Mouse (Mus musculus): ENCODE results near the gene Zic1.

The Zic1 gene

DNA sequence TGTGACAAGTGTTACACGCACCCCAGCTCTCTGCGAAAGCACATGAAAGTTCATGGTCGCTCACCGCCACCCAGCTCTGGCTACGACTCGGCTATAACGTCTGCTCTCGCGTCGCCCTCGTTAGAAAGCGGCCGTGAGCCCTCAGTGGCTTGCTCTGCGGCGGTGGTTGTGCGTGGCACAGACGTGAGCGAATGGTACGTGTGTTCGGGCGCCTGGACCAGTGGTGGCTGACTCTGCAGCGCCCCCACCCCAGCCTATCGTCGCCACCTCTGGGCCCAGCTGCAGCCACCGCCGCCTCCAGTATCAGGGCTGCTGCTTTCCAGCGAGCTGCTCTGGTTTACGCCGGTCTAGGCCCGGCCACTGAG lies 18.5 kb upstream of the Zic1 start:
- no peak for DNase-seq (ENCODE audit: low spot score)

DNA sequence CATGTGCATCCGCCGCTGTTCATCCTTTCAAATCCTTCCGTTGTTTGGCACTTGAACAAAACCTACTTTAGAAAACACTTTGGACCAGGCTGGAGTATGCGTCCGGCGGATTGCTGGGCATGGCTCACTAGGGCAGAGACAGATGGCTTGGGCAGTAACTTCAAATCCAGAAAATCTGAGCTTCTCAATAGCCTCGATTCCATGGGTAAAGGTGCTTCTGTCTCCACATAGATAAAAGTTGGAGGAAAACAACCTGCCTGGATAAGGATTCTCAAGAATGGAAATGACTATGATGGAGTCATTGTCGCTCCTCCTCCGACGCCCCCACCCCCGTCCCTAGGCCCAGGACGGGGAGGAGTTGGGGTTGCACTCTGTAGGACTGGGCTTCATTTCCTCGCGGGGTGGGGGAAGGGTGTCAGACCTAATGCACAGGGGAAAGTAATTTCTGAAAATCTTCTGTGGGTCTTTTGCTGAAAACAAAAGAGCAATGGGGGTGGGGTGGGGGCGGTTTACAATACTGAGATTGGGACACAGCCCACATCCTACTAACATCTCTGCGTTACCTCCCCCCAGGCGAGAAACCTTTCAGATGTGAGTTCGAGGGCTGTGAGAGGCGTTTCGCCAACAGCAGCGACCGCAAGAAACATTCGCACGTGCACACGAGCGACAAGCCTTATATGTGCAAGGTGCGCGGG lies 18.0 kb upstream of the Zic1 start:
- no peak for DNase-seq (ENCODE audit: low spot score)

- no peak for DNase-seq (ENCODE audit: low spot score)
Observed at GRCm38 (mm10) chr9:91382471-91383255, 17.1 kb upstream of the Zic1 start.

DNA sequence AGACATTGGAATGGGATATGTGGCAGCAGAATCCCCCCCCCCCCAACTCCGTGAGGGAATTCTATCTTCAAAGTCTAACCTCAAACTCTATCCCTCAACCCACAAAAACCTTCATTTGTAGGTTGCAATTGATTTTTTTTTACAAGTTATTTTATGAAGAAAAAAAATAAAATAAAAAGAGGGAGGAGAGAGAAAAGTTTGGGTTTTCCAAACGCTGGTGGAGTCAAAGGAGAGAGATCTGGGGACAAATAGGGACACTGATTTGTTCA lies 16.4 kb upstream of the Zic1 start:
- no peak for DNase-seq (ENCODE audit: low spot score)

GRCm38 (mm10) chr9:91381284-91382110 lies 15.9 kb upstream of the Zic1 start:
- DNase-seq (ENCODE audit: low spot score) = no peak

DNA sequence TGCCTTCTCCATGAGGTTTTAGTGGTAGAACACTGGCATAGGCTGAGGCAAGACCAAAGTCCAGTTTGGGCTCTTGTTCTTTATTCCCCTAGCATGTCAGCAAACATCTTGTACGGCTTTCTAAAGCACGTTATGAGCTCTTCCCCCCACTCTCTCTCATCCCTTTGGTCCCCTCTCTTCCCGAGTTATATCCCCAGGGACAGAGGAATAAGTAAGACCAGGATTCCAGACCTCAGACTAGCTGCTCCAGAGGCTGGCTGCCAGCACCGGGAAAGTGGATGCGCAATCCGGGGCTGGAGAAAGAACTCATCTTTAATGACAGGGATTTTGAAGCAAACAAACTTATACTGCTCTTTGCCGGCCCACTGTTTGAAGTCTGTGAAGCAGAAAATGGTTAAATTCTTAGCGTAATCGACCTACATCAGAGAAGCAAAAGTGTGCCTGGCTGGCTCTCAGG lies 14.9 kb upstream of the Zic1 start:
- DNase-seq (ENCODE audit: low spot score) = no peak

- no peak for DNase-seq (ENCODE audit: low spot score)
Observed at GRCm38 (mm10) chr9:91379781-91380457, 14.3 kb upstream of the Zic1 start.

- no peak for DNase-seq (ENCODE audit: low spot score)
Observed at GRCm38 (mm10) chr9:91379300-91379635, 13.7 kb upstream of the Zic1 start.

GRCm38 (mm10) chr9:91378411-91379299 lies 13.0 kb upstream of the Zic1 start:
- no peak for DNase-seq (ENCODE audit: low spot score)

DNA sequence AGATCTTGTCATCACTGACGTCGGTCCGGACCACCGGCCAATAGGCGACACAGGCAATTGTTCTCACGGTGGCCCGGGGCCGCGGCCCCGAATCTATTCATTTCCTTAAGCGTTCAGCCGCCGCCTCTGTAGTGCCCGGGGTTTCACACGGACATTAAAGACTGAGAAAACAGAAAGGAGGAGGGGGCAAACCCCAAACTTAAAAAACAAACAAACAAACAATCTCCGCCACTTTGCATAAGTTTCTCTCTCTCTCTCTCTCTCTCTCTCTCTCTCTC lies 12.2 kb upstream of the Zic1 start:
- DNase-seq (ENCODE audit: low spot score) = no peak

- no peak for DNase-seq (ENCODE audit: low spot score)
Observed at GRCm38 (mm10) chr9:91377036-91377872, 11.6 kb upstream of the Zic1 start.

GRCm38 (mm10) chr9:91374665-91375064 lies 9.1 kb upstream of the Zic1 start:
- DNase-seq (ENCODE audit: low spot score) = no peak

DNA sequence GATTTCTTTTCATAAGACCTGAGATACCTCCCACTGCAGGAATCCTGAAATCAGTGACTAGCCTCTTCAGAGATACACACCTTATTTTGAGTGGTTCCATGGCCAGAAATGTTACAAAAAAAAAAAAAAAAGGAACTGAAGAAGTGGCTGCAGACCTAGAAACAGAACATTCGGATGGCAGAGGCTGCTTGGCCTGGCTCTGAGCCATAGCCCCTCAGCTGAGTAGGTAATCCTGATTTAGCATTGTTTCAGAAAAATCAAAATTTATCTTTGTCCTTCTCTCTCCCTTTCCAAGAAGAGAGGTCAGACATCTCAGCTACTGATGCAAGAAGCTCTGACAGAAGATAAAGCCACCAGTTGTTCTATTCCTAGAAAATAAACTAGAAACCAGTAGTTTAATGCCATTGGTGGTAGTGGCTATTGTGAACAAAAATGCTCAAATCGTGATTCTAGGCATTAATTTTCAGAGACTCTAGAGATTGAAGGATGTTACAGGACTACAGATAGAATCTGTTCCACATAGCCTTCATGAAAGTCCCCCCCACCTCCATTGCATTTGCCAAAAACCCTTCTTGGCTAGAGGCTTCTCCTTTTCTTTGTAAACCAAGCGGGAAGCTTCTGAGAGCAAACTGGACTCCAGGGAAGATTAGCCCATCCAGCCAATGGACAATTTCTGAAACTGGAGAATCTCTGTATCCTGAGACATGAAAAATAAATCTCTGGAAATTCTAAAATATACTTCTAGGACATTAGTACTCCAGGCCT lies 8.4 kb upstream of the Zic1 start:
- DNase-seq (ENCODE audit: low spot score) = no peak

DNA sequence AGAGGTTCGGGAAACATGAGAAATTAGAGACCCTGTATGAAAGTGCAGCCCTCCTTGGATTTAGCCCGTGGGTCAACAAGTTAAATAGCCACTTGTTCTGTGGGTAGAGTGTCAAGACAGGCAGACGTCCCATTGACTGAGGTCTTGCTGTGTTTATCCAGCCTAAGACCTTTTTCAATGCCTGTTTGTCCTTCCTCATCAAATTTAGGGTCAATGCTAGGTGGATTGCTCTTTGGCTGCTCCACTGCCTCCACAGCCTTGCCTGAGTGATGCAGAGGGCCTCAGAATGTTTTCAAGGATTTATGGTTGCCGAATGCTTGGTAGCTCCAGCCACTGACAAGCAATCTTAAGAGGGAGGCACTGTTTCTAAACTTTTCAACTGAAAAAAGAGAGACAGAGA lies 6.0 kb upstream of the Zic1 start:
- DNase-seq (ENCODE audit: low spot score) = no peak

DNA sequence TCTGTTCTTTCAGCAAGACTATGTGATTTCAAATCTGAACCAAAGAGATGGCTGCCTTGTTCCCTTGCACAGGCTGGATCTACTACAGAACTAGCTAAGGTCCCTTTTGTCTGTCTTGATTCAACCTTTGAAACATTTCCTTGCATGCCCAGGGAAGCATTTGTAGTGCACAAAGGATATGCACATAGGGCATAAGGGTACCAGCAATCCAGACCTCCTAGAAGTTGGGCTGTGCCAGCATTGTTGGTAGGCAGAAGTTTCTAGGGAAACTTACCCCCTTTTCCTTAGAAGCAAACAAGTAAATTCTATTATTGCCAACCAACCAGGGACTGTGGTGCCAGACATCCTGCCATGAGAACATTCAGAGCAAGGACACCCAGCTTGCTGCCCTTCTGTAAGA lies 5.4 kb upstream of the Zic1 start:
- no peak for DNase-seq (ENCODE audit: low spot score)

GRCm38 (mm10) chr9:91370191-91370708 lies 4.6 kb upstream of the Zic1 start:
- no peak for DNase-seq (ENCODE audit: low spot score)

DNA sequence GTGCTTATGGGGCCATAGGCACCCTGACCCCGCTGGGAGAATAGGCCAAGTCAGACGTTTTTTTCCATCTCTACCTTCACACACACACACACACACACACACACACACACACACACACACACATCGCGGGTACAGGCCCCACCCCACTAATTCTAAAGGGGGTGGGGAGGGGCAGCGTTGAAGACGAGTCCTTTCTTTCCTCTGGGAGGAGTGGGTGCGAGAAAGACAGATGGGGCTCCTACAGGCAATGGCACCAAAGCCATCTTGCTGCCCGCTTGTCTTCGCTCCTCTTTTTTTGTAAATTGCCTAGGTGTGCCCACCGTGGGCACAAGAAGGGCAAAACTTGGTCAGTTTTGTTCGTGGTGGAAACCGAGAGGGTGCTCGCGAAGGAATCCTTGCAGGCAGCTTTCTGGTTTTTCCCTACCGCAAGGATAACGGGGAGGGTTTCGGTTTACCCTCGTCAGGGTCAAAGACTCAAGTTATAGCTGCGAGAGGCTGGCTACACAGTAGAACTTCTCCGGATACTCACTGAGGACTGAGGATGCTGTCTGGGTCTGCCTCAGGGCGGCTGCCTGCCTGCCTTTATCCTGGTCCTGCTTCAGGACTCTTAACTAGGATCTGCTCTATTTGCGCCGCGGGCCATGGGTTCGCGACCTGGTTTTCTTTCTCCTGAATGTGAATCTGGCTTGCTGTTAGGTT lies 3.8 kb upstream of the Zic1 start:
- DNase-seq (ENCODE audit: low spot score) = no peak

GRCm38 (mm10) chr9:91368946-91369292 lies 3.3 kb upstream of the Zic1 start:
- DNase-seq (ENCODE audit: low spot score) = no peak

- no peak for DNase-seq (ENCODE audit: low spot score)
Observed at GRCm38 (mm10) chr9:91368150-91368549, 2.5 kb upstream of the Zic1 start.
